Mouse (Mus musculus) limb, embryonic 14.5 days (tissue): ENCODE measurements around the gene Rasgrp3. TPM values are rescaled to one million over a fixed set of nuclear protein-coding genes. Genes with fewer than 3 reads are reported as not detected.

Source experiments
- ATAC-seq: fragments of 200-750 bp; cut with Nextera tagmentation; 2 replicates; pipeline ENCODE4 v1.8.0; 2017; ENCODE audit warnings: low read depth, moderate number of reproducible peaks, moderate TSS enrichment; ENCODE audit not compliant: low FRiP score
- DNase-seq: peaks from one replicate; pipeline ENCODE4 v3.0.0-alpha.2; 2015; ENCODE audit warnings: low spot score
- H3K27ac ChIP-seq: fragments of 300-500 bp; sonication (generic); replicated peaks from 2 replicates; pipeline ENCODE4 v1.5.1; 2014; ENCODE audit warnings: low read depth, mild to moderate bottlenecking, low read length, moderate library complexity, mixed read lengths
- H3K27me3 ChIP-seq: fragments of 300-500 bp; sonication (generic); 2 replicates; pipeline ENCODE4 v1.6.1; 2014; ENCODE audit warnings: low read length, mixed read lengths; ENCODE audit not compliant: control insufficient read depth, insufficient read depth
- H3K36me3 ChIP-seq: fragments of 300-500 bp; sonication (generic); 2 replicates; pipeline ENCODE4 v1.6.1; 2014; ENCODE audit warnings: mild to moderate bottlenecking, low read length, moderate library complexity, mixed read lengths; ENCODE audit not compliant: control insufficient read depth, insufficient read depth
- H3K4me1 ChIP-seq: fragments of 300-500 bp; sonication (generic); 2 replicates; pipeline ENCODE4 v1.6.1; 2014; ENCODE audit warnings: antibody characterized with exemption, low read length, mixed read lengths; ENCODE audit not compliant: control insufficient read depth, insufficient read depth
- H3K4me2 ChIP-seq: fragments of 300-500 bp; sonication (generic); replicated peaks from 2 replicates; pipeline ENCODE4 v1.6.1; 2014; ENCODE audit warnings: low read depth, mild to moderate bottlenecking, low read length, moderate library complexity; ENCODE audit not compliant: severe bottlenecking
- H3K4me3 ChIP-seq: fragments of 300-500 bp; sonication (generic); replicated peaks from 2 replicates; pipeline ENCODE4 v1.5.1; 2014; ENCODE audit warnings: low read length
- H3K9ac ChIP-seq: fragments of 300-500 bp; sonication (generic); 2 replicates; pipeline ENCODE4 v1.6.1; 2014; ENCODE audit warnings: mild to moderate bottlenecking, low read depth, low read length, moderate library complexity; ENCODE audit not compliant: severe bottlenecking
- H3K9me3 ChIP-seq: fragments of 300-500 bp; sonication (generic); 2 replicates; pipeline ENCODE4 v1.6.1; 2016; ENCODE audit warnings: low read length; ENCODE audit not compliant: control insufficient read depth
- POLR2A ChIP-seq: fragments of 200-500 bp; IDR thresholded peaks from 2 replicates; pipeline ENCODE4 v1.8.0; 2012; ENCODE audit warnings: inconsistent platforms, mild to moderate bottlenecking, moderate library complexity, borderline replicate concordance; ENCODE audit not compliant: insufficient read depth, insufficient read length; ENCODE audit errors: extremely low read depth
- WGBS: fragments of 180-500 bp; shearing (Covaris S2); extraction: QIAGEN DNeasy Blood & Tissue Kit; methylation state at CpG from one replicate; pipeline ENCODE4 v1.1.7; 2014; 5-methylcytosine and 5-hydroxymethylcytosine counted together
- polyA plus RNA-seq, 2 experiments: library from polyadenylated mRNA; depleted of rRNA in 1 of 2; stranded (reverse) in 1 of 2; unstranded in 1 of 2; fragments of >200 nt; fragmentation: Nextera tagmentation in 1 of 2; extraction: Ambion mirVana in 1 of 2; gene quantifications; 2 replicates each; pipeline versions ENCODE4 v1.2.1 to v1.2.3; 2012 to 2014

Gene Rasgrp3
- polyA plus RNA-seq, 2 experiments: 9.3 to 13.9 TPM

- no peak for TF ChIP-seq POLR2A
- no peaks in the 10 kb centered on the region for H3K9me3 ChIP-seq
- ATAC-seq: no peak
- H3K36me3 ChIP-seq: no peaks in the 10 kb centered on the region
- no peak overlapping the region for H3K4me3 ChIP-seq
- H3K9ac ChIP-seq: no peak overlapping the region
- no peaks in the 10 kb centered on the region for H3K27me3 ChIP-seq
- WGBS: 78% methylated on average over 11 of the region's 11 CpGs
- no peak overlapping the region for H3K4me2 ChIP-seq
- DNase-seq: no peak
- H3K27ac ChIP-seq: no peak overlapping the region
- H3K4me1 ChIP-seq: 0 out of 2 replicates have a peak, but pooled peaks cover 3% of the 10 kb centered on the region
These were observed 1.6 kb downstream of the Rasgrp3 start for GRCm38 (mm10) chr17:75437239-75437750.

DNA sequence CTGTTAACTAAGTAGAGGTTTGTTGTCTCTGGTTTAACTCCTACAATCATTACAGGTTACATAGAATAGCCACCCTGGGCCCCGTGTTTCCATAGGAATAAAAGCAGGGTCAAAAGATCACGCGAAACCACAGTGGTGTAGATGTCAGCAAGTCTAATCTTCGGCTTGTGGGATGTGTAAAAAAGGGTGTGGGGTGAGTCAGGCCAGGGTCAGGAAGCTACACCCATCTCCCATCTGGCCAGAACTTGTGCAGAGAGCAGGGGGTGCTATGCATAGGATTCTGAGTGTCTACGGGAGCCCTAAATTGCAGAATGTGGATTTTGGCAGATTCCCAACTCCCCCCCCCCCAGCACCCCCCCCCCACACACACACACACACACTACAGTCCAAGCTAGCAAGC, 2.5 kb downstream of the Rasgrp3 start:
- TF ChIP-seq POLR2A: no peak
- no peak for ATAC-seq

DNA sequence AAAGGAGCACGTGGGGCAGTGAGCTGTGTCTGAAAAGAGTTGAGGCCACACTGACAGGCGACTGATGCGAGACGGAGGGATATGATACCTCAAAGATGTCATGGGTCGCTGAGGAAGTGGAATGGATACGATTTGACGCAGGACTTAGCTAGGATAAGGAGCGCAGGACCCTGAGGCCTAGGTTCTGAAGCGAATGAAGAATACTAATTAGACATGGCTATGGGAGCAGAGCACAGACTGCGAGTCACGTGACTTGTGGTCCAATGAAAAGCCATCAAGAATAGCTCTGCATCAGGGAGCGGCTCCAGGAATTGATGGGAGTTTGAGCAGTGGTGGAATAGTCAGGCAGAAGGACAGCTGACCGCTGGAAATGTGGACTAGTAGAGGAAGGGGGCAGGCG, 3.4 kb downstream of the Rasgrp3 start:
- no peak overlapping the region for H3K4me2 ChIP-seq
- no peaks in the 10 kb centered on the region for H3K36me3 ChIP-seq
- H3K4me3 ChIP-seq: no peak overlapping the region
- no peak for TF ChIP-seq POLR2A
- H3K27me3 ChIP-seq: no peaks in the 10 kb centered on the region
- H3K9ac ChIP-seq: no peak overlapping the region
- no peak overlapping the region for H3K27ac ChIP-seq
- H3K4me1 ChIP-seq: 0 out of 2 replicates have a peak, but pooled peaks cover 5% of the 10 kb centered on the region
- DNase-seq: no peak
- ATAC-seq: no peak
- 89% methylated on average over 14 of the region's 14 CpGs for whole genome bisulfite sequencing
- no peaks in the 10 kb centered on the region for H3K9me3 ChIP-seq

More for the DNA sequence above, 2.5 kb downstream of the Rasgrp3 start:
- H3K27me3 ChIP-seq: no peaks in the 10 kb centered on the region
- DNase-seq: no peak
- 0 out of 2 replicates have a peak, but pooled peaks cover 5% of the 10 kb centered on the region for H3K4me1 ChIP-seq
- no peak overlapping the region for H3K27ac ChIP-seq
- 71% methylated on average over 5 of the region's 5 CpGs for WGBS
- no peak overlapping the region for H3K4me2 ChIP-seq
- no peaks in the 10 kb centered on the region for H3K36me3 ChIP-seq
- no peak overlapping the region for H3K9ac ChIP-seq
- H3K4me3 ChIP-seq: no peak overlapping the region
- H3K9me3 ChIP-seq: no peaks in the 10 kb centered on the region

DNA sequence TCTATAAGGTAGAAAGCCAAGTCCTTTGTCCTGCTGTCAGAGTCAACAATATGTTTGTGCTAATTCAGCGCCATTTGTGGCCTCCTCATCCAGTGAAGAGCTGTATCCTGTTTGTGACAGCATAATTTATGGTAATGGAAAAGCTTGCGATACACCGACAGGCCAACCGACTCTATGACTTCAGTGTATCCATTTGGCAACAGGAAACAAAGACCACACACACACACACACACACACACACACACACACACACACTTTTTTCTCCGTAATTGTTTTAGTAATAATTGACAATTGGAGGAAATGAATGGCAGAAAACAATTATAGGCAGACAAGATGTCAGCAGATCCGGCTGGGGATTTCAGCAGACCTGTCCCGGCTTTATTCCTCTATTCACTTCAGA, 4.9 kb downstream of the Rasgrp3 start:
- no peaks in the 10 kb centered on the region for H3K9me3 ChIP-seq
- H3K27me3 ChIP-seq: no peaks in the 10 kb centered on the region
- ATAC-seq: no peak
- H3K4me2 ChIP-seq: no peak overlapping the region
- WGBS: 64% methylated on average over 7 of the region's 7 CpGs
- no peak for DNase-seq
- H3K27ac ChIP-seq: no peak overlapping the region
- TF ChIP-seq POLR2A: no peak
- H3K4me3 ChIP-seq: no peak overlapping the region
- H3K4me1 ChIP-seq: 0 out of 2 replicates have a peak, but pooled peaks cover 5% of the 10 kb centered on the region
- no peaks in the 10 kb centered on the region for H3K36me3 ChIP-seq
- no peak overlapping the region for H3K9ac ChIP-seq

DNA sequence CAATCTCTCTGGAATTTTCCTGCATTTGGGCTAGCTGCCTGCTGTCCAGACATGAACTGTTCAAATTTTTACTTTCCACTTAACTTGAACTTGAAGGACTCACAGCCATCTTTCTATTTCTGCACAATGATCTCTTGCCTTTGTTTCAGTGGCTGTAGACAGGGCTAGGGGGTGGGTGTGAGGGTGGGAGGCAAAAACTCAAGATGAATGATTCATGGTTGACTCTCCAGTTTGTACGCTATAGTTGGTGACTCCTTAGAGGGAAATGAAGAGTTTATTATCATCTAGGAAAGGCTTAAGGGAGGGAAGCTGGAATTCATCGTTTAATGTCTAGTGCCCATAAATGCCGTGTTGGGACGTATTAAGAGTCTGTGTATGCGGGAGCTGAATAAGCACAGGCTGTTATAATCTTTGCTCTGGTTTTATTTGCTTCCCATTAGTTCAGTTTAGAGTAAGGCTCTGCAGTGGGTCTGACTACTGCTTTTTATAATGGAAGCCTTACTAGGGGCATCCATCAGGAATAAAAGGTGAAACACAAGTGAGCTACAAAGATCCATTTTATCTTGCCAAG, 5.6 kb downstream of the Rasgrp3 start:
- 0 out of 2 replicates have a peak, but pooled peaks cover 5% of the 10 kb centered on the region for H3K4me1 ChIP-seq
- no peak for TF ChIP-seq POLR2A
- H3K27me3 ChIP-seq: no peaks in the 10 kb centered on the region
- 31% methylated on average over 5 of the region's 5 CpGs for WGBS
- no peak overlapping the region for H3K27ac ChIP-seq
- no peaks in the 10 kb centered on the region for H3K36me3 ChIP-seq
- ATAC-seq: no peak
- H3K9me3 ChIP-seq: no peaks in the 10 kb centered on the region
- no peak overlapping the region for H3K9ac ChIP-seq
- no peak for DNase-seq
- H3K4me2 ChIP-seq: no peak overlapping the region
- no peak overlapping the region for H3K4me3 ChIP-seq
